Mouse (Mus musculus) testis, adult 2 months (tissue): Measurements from ENCODE around the gene Thrb.

Source experiments
- CTCF ChIP-seq: fragments of 200-500 bp; IDR thresholded peaks from 2 replicates; pipeline ENCODE4 v1.5.1; 2012; ENCODE audit warnings: low read depth, mild to moderate bottlenecking, inconsistent platforms, low read length, moderate library complexity; ENCODE audit not compliant: control insufficient read depth, insufficient read depth, insufficient replicate concordance
- POLR2A ChIP-seq: fragments of 200-500 bp; IDR thresholded peaks from 2 replicates; pipeline ENCODE4 v1.6.1; 2012; ENCODE audit warnings: low read depth, mild to moderate bottlenecking, inconsistent platforms, low read length, moderate library complexity; ENCODE audit not compliant: control insufficient read depth

DNA sequence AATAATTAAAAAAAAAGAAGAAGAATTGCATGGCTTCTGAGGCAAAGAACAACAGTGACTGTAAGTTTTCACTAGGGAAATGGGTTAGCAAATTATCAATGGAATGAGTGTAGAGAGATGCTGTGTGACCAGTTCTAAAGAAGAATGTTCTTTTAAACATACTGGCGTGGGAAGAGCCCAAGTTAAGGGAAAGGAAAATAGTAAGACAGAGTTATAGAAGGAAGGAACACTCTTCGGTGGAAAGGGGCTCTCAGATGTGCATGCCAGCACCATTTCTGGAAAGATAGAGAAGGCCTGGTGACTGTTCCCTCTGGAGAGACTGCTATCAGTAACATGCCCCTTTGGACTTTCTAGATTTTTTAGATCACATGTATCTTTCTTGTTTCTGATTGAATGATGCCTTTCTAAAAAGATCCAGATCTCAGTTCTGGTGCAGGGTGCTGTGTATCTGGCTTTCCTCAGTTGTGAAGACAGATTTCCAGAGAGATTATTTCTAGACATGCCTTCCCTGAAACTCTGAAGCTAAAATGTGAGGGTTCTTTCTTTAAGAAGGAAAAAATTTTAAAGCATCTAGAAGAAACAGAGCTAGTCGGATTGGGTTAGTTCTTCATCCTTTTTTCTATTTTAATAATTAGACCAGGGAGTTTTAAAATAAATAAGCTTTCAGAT is 144.0 kb downstream of the Thrb start:
- TF ChIP-seq POLR2A: no peak
- TF ChIP-seq CTCF: no peak
